Mouse (Mus musculus) erythroblast, embryonic 14.5 days (primary cell): ENCODE measurements around the gene Gna14.

ENCODE experiments used
- GATA1 ChIP-seq: IDR thresholded peaks from 2 replicates; pipeline ENCODE4 v1.6.1; 2012; ENCODE audit warnings: low read length, inconsistent platforms, mixed read lengths
- TAL1 ChIP-seq: IDR thresholded peaks from 3 replicates; pipeline ENCODE4 v1.6.1; 2012; ENCODE audit warnings: low read length, inconsistent platforms, mixed read lengths

DNA sequence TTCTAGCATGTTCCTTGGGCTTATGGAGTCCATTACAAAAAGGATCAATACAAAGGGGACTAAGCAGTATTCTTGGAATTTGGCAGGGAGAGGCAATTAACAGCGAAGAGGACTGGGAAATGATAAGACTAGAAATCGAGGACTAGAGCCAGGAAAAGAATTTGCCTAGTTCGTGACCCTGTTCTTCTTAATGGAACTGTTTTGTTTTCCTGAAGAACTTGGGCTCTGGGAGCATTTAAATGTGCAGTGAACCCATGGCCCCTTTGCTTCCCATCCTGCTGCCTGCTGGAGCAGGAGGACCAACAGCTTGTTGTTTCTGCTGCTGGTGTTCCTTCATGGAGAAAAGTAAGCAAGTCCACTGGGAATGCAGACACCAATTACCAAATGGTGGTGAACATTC is 15.3 kb downstream of the Gna14 start:
- TF ChIP-seq TAL1 (no peak), GATA1 (no peak)
